Comparison of ENCODE assay signal across 8 mouse cellular contexts in the genomic region with DNA sequence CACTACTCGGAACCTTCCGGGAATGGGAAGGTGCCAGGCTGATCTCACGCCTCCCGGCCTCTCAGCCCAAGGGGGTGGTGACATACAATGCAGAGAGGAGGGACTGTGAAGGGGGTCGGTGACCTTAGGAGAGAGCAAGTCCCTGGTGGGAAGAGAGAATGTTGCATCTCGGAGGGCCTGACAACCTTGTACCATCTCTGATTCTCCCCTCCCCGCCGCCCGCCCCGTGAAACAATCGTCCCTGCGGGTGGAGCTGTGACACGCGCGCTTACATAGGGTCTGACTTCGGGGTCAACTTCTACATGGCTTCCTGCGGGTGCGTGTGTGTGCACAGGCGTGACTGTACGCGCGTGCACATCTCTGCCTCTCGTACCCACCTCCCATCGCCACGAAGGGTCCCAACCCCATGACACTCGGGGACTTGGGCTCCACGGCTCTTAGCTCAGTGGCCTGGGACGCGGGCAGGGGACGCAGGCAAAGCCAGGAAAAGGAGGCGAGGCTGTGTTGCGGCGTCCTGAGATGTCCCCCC. TPM values are rescaled to one million over a fixed set of nuclear protein-coding genes. Genes with fewer than 3 reads are reported as not detected.
DNase-seq lines count a peak whose midpoint lies in the region; ATAC-seq and TF ChIP-seq lines count a peak whose summit lies in the region.

A gene (plus strand): TSS at position 230 of the 529 bp plus-strand sequence.

- TF ChIP-seq EP300 in CH12.LX (IDR thresholded peaks at IDR 0.05; ENCODE audit: low read length), result no peak

- TF ChIP-seq POLR2A in CH12.LX (IDR thresholded peaks at IDR 0.05; ENCODE audit: low read depth, low read length), result no peak

- TF ChIP-seq RAD21 in CH12.LX (IDR thresholded peaks at IDR 0.05; ENCODE audit: low read depth, low read length), result no peak

- peak within 1 kb of the TSS; percentile 31; the same call in 1 of the 2 replicates for H3K4me2 ChIP-seq in CH12.LX (ENCODE audit: insufficient read depth, low read depth, poor library complexity, severe bottlenecking)
- H3K4me2 ChIP-seq in lung, embryonic 15.5 days, result peak within 1 kb of the TSS; percentile 99
- H3K4me2 ChIP-seq in stomach, embryonic 16.5 days (ENCODE audit: low read depth, low read length), result peak within 1 kb of the TSS; percentile 84

- ATAC-seq in lung, embryonic 15.5 days (ENCODE audit: borderline replicate concordance, extremely low read depth, low FRiP score, low TSS enrichment), result peak; percentile 8; the same call in 1 of the 2 replicates
- ATAC-seq in stomach, embryonic 16.5 days (ENCODE audit: insufficient read depth, low FRiP score), result no peak

- no peak within 1 kb of the TSS for H3K27ac ChIP-seq in CH12.LX (ENCODE audit: insufficient read depth, low read depth)
- peak within 1 kb of the TSS; percentile 72 for H3K27ac ChIP-seq in forebrain, embryonic 10.5 days
- H3K27ac ChIP-seq in lung, embryonic 15.5 days, result no peak within 1 kb of the TSS
- no peak within 1 kb of the TSS for H3K27ac ChIP-seq in stomach, embryonic 16.5 days (ENCODE audit: low read length)

- peaks cover 30% of the 10 kb centered on the region for H3K9me3 ChIP-seq in CH12.LX (replicated peaks; ENCODE audit: low read length)
- H3K9me3 ChIP-seq in forebrain, embryonic 10.5 days, result no peaks in the 10 kb centered on the region
- no peaks in the 10 kb centered on the region for H3K9me3 ChIP-seq in lung, embryonic 15.5 days
- no peaks in the 10 kb centered on the region for H3K9me3 ChIP-seq in stomach, embryonic 16.5 days (replicated peaks; ENCODE audit: control insufficient read depth, low read length)

- DNase-seq in embryo, embryonic 10 days (ENCODE audit: low spot score), result peak; percentile 41
- no peak for DNase-seq in embryo, embryonic 10.5 days (ENCODE audit: low spot score)
- no peak for DNase-seq in CH12.LX (ENCODE audit: extremely low read depth)
- peak; percentile 46 for DNase-seq in forebrain, embryonic 10.5 days (ENCODE audit: extremely low spot score, low spot score)
- peak; percentile 41 for DNase-seq in kidney, postnatal 10 days
- no peak for DNase-seq in frontal cortex, postnatal 25 days (ENCODE audit: low spot score in 2 of 2)

- TF ChIP-seq CTCF in CH12.LX (conservative IDR thresholded peaks at IDR 0.05 in 1 of 2, IDR thresholded peaks at IDR 0.05 in 1 of 2; ENCODE audit: low read depth in 2 of 2, low read length in 2 of 2), result no peak

- no peaks in the 10 kb centered on the region for H3K79me2 ChIP-seq in CH12.LX (replicated peaks; ENCODE audit: control insufficient read depth, extremely low read depth, insufficient read depth, poor library complexity, severe bottlenecking)

- peak within 1 kb of the TSS in 1 of 3 experiments; percentile 12 for H3K4me3 ChIP-seq in CH12.LX (replicated peaks in 1 of 3; ENCODE audit: low read depth in 2 of 3, low read length in 2 of 3, poor library complexity in 1 of 3)
- peak within 1 kb of the TSS; percentile 75 for H3K4me3 ChIP-seq in forebrain, embryonic 10.5 days
- H3K4me3 ChIP-seq in lung, embryonic 15.5 days, result peak within 1 kb of the TSS; percentile 58
- H3K4me3 ChIP-seq in stomach, embryonic 16.5 days (replicated peaks; ENCODE audit: low read length), result peak within 1 kb of the TSS; percentile 58

- 1% methylated on average over 33 of the region's 33 CpGs for WGBS in forebrain, embryonic 10.5 days
- WGBS in lung, embryonic 15.5 days, result under 1% methylated on average over 33 of the region's 33 CpGs
- WGBS in stomach, embryonic 16.5 days, result under 1% methylated on average over 33 of the region's 33 CpGs

- no peak within 1 kb of the TSS for H3K9ac ChIP-seq in CH12.LX (ENCODE audit: insufficient read depth, low read depth)
- peak within 1 kb of the TSS; percentile 52 for H3K9ac ChIP-seq in lung, embryonic 15.5 days
- H3K9ac ChIP-seq in stomach, embryonic 16.5 days (ENCODE audit: low read length), result peak within 1 kb of the TSS; percentile 61

- dilution Hi-C loops in CH12.LX (cut with MboI; ENCODE audit: extremely low pct_ligation_motif_present, extremely low pct_unique_long_range_greater_than_20kb, low sequenced_read_pairs), result no loop called here

- H3K36me3 ChIP-seq in CH12.LX (replicated peaks in 1 of 2; ENCODE audit: control insufficient read depth in 1 of 2, insufficient read depth in 1 of 2, low read length in 1 of 2), result no peaks in the 10 kb centered on the region
- no peaks in the 10 kb centered on the region for H3K36me3 ChIP-seq in forebrain, embryonic 10.5 days (replicated peaks)
- H3K36me3 ChIP-seq in lung, embryonic 15.5 days, result no peaks in the 10 kb centered on the region
- H3K36me3 ChIP-seq in stomach, embryonic 16.5 days (ENCODE audit: control insufficient read depth, insufficient read depth, low read length), result no peaks in the 10 kb centered on the region

- in situ Hi-C loops in CH12.LX (cut with MboI; ENCODE audit: low pct_ligation_motif_present, low pct_unique_long_range_greater_than_20kb, low sequenced_read_pairs), result no loop called here

- H3K4me1 ChIP-seq in CH12.LX (ENCODE audit: control insufficient read depth in 1 of 2, insufficient read depth in 2 of 2), result peaks cover 2 to 13% of the 10 kb centered on the region in 2 experiments; a peak in 2 of 4 replicates
- H3K4me1 ChIP-seq in forebrain, embryonic 10.5 days, result peaks cover 64% of the 10 kb centered on the region
- peaks cover 49% of the 10 kb centered on the region for H3K4me1 ChIP-seq in lung, embryonic 15.5 days
- peaks cover 18% of the 10 kb centered on the region for H3K4me1 ChIP-seq in stomach, embryonic 16.5 days (ENCODE audit: control insufficient read depth, insufficient read depth, low read length)

- H3K27me3 ChIP-seq in CH12.LX (replicated peaks), result peaks cover 73% of the 10 kb centered on the region
- peaks cover 85% of the 10 kb centered on the region for H3K27me3 ChIP-seq in forebrain, embryonic 10.5 days (ENCODE audit: poor library complexity, severe bottlenecking)
- H3K27me3 ChIP-seq in lung, embryonic 15.5 days, result peaks cover 83% of the 10 kb centered on the region
- peaks cover 57% of the 10 kb centered on the region for H3K27me3 ChIP-seq in stomach, embryonic 16.5 days (ENCODE audit: control insufficient read depth, insufficient read depth, low read length)

TF ChIP-seq in CH12.LX, 34 proteins besides CTCF, POLR2A, EP300 and RAD21:
- no peak for TF ChIP-seq TBP (conservative IDR thresholded peaks at IDR 0.05; ENCODE audit: low read depth, low read length)
- no peak for TF ChIP-seq POLR2AphosphoS2 (IDR thresholded peaks at IDR 0.05; ENCODE audit: low read depth, low read length)
- TF ChIP-seq MAX (IDR thresholded peaks at IDR 0.05; ENCODE audit: low read length), result no peak
- TF ChIP-seq TCF12 (IDR thresholded peaks at IDR 0.05; ENCODE audit: low read depth, low read length), result no peak
- TF ChIP-seq SIN3A (IDR thresholded peaks at IDR 0.05; ENCODE audit: low read length), result no peak
- no peak for TF ChIP-seq SMC3 (IDR thresholded peaks at IDR 0.05; ENCODE audit: low read depth, low read length)
- TF ChIP-seq GABPA (IDR thresholded peaks at IDR 0.05; ENCODE audit: insufficient replicate concordance, low read depth, low read length), result no peak
- TF ChIP-seq USF2 (conservative IDR thresholded peaks at IDR 0.05; ENCODE audit: low read depth, low read length), result no peak
- TF ChIP-seq IRF4 (IDR thresholded peaks at IDR 0.05; ENCODE audit: low read depth, low read length), result no peak
- no peak for TF ChIP-seq JUN (IDR thresholded peaks at IDR 0.05; ENCODE audit: insufficient read depth, low read depth, low read length)
- TF ChIP-seq MAZ (IDR thresholded peaks at IDR 0.05; ENCODE audit: low read depth, low read length), result no peak
- no peak for TF ChIP-seq CHD1 (IDR thresholded peaks at IDR 0.05; ENCODE audit: low read depth, low read length)

RNA-seq across cellular contexts. Expression of the gene that starts here (rescaled TPM):
- 0.04 TPM in 1 of 2 replicates, not detected in the other for total RNA-seq in CH12.LX (2012; rRNA removed)
- not detected in 2 replicates for total RNA-seq in CH12.LX (2014; rRNA removed)
- 0.06 TPM in 1 of 2 replicates, not detected in the other for polyA plus RNA-seq in CH12.LX (2012; ENCODE audit: insufficient read length, low read depth)
- polyA plus RNA-seq in forebrain, embryonic 10.5 days (2016; fragmentation: Nextera tagmentation; extraction: Ambion mirVana), result 0.07 and 0.32 TPM in 2 replicates
- 0.11 and 0.47 TPM in 2 replicates for polyA plus RNA-seq in lung, embryonic 15.5 days (2015; fragmentation: Nextera tagmentation; extraction: Ambion mirVana)
- polyA plus RNA-seq in stomach, embryonic 16.5 days (2015; fragmentation: Nextera tagmentation; extraction: Ambion mirVana), result 0.11 and 0.36 TPM in 2 replicates

Comparison
In these comparisons a context has a peak if more than half of its experiments do, and no peak if none do; other contexts are left out.
1. DNase-seq: peak in embryo, embryonic 10 days (single experiment) and kidney, postnatal 10 days (single experiment); none in embryo, embryonic 10.5 days (single experiment), CH12.LX (single experiment) and frontal cortex, postnatal 25 days (0 of 2).
2. Peak in DNase-seq, H3K4me3 ChIP-seq and H3K27ac ChIP-seq in forebrain, embryonic 10.5 days; RNA of the gene not detected or under 1 TPM.
3. Peak in ATAC-seq, H3K4me3 ChIP-seq, H3K9ac ChIP-seq and H3K4me2 ChIP-seq in lung, embryonic 15.5 days; RNA of the gene not detected or under 1 TPM.
4. H3K4me2 ChIP-seq: peak in every context shown above with its lines; median percentile 99 in lung, embryonic 15.5 days; 84 in stomach, embryonic 16.5 days; 31 in CH12.LX.